Mouse (Mus musculus): ENCODE data around the gene Arid1b. TPM values are rescaled to one million over a fixed set of nuclear protein-coding genes. Genes with fewer than 3 reads are reported as not detected.

Gene Arid1b
- polyA plus RNA-seq, 1 experiment from 2014 or later, result 14.8 TPM

DNA sequence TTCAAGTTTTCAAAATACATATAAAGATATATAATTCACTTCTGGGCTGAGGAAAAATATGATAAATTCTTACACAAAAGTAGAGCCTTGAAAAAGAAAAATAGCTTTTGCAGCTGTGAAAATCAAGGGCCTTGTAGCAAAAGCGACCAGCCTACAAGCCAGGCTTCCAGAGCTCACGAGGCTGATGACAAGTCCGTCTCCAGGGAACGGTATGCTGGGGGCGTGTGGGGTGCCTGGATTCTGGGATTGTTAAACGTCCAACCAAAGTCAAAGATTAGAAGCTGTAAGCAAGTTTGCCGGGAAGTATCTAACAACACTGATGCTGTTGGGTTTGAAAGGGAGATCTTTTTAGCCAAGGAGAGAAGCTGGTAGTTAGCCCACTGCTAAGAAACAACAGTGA, 377.4 kb downstream of the Arid1b start:
- DNase-seq (ENCODE audit: low spot score) (no peak), ATAC-seq (ENCODE audit: insufficient number of reproducible peaks, low FRiP score, low TSS enrichment, low read depth) (no peak)
- no peaks in the 10 kb centered on the region for H3K36me3 ChIP-seq (ENCODE audit: control insufficient read depth, insufficient read depth, low read length)
- H3K27ac ChIP-seq (replicated peaks; ENCODE audit: low read depth, low read length), result no peak overlapping the region
- H3K4me2 ChIP-seq (ENCODE audit: low read depth, severe bottlenecking), result no peak overlapping the region
- no peak overlapping the region for H3K4me3 ChIP-seq (ENCODE audit: low read depth, low read length)
- WGBS, result 78% methylated on average over 7 of the region's 7 CpGs
- no peaks in the 10 kb centered on the region for H3K4me1 ChIP-seq (ENCODE audit: control insufficient read depth, insufficient read depth, low read length)
- no peaks in the 10 kb centered on the region for H3K9me3 ChIP-seq (ENCODE audit: control insufficient read depth, low read length)
- H3K27me3 ChIP-seq (ENCODE audit: control insufficient read depth, insufficient read depth, low read length), result no peaks in the 10 kb centered on the region
- H3K9ac ChIP-seq (ENCODE audit: low read length), result no peak overlapping the region

DNA sequence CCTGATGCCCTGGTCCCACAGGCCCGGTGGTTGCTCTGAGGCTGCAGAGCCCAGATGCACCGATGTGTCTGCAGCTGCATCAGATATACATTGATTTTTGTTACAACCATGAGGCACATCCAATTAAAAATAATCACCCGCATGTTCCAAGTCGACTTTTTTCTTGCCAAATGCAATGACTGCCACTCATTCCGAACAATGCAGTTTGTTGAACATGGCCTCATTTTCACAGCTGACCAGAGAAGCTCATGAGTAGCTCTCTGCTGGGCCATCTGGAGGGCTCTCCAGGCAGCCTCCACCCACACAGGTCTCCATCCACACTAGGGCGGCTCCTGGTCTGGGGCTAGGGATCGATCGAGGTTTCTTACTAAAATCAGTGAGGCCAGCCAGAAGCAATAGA, 378.8 kb downstream of the Arid1b start:
- no peak overlapping the region for H3K4me2 ChIP-seq (ENCODE audit: low read depth, severe bottlenecking)
- no peaks in the 10 kb centered on the region for H3K4me1 ChIP-seq (ENCODE audit: control insufficient read depth, insufficient read depth, low read length)
- H3K27me3 ChIP-seq (ENCODE audit: control insufficient read depth, insufficient read depth, low read length), result no peaks in the 10 kb centered on the region
- H3K36me3 ChIP-seq (ENCODE audit: control insufficient read depth, insufficient read depth, low read length), result no peaks in the 10 kb centered on the region
- no peak overlapping the region for H3K9ac ChIP-seq (ENCODE audit: low read length)
- H3K9me3 ChIP-seq (ENCODE audit: control insufficient read depth, low read length), result no peaks in the 10 kb centered on the region
- DNase-seq (ENCODE audit: low spot score), result no peak
- ATAC-seq (ENCODE audit: insufficient number of reproducible peaks, low FRiP score, low TSS enrichment, low read depth), result no peak
- H3K4me3 ChIP-seq (ENCODE audit: low read depth, low read length), result no peak overlapping the region
- no peak overlapping the region for H3K27ac ChIP-seq (replicated peaks; ENCODE audit: low read depth, low read length)
- 88% methylated on average over 8 of the region's 8 CpGs for WGBS

DNA sequence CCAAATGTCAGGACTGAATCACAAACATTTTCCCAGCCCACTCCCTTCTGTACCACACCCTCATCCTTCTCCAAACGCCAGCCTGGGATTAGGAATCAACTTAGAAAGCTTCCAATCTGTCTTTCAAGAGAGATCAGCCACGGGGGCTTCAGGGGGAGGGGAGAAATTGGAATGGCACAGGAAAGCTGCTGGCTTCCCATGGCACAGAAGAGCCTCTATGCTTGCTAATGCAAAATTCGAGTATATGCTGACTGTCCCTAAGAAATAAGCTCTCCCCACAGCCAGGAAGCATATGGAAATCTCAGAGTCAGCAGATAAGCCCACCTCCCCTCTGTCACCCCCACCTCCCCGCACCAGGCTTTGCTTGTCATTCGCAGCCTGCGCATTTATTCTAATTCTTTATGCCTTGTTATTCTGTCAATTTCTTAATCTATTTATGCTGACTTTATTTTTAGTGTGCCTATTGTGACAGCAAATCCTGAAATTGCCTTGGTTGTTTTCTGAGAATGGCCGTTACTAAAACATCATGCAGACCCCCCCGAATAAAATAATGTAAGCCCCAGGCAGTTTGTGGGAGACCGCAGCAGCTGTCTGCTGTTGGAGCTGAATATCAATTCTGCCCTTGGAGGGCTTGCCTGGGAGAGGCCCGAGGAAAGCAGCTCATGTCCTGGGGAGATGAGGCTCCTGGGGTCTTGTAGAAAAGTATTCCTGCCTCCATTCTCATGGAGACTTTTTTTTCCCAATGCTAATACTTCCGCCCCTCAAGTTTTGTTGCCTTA, 383.2 kb downstream of the Arid1b start:
- no peak for ATAC-seq (ENCODE audit: insufficient number of reproducible peaks, low FRiP score, low TSS enrichment, low read depth)
- H3K9me3 ChIP-seq (ENCODE audit: control insufficient read depth, low read length), result no peaks in the 10 kb centered on the region
- 39% methylated on average over 11 of the region's 11 CpGs for WGBS
- H3K4me1 ChIP-seq (ENCODE audit: control insufficient read depth, insufficient read depth, low read length), result no peaks in the 10 kb centered on the region
- H3K4me2 ChIP-seq (ENCODE audit: low read depth, severe bottlenecking), result no peak overlapping the region
- H3K27me3 ChIP-seq (ENCODE audit: control insufficient read depth, insufficient read depth, low read length), result no peaks in the 10 kb centered on the region
- no peak overlapping the region for H3K4me3 ChIP-seq (ENCODE audit: low read depth, low read length)
- no peaks in the 10 kb centered on the region for H3K36me3 ChIP-seq (ENCODE audit: control insufficient read depth, insufficient read depth, low read length)
- H3K9ac ChIP-seq (ENCODE audit: low read length), result no peak overlapping the region
- no peak for DNase-seq (ENCODE audit: low spot score)
- H3K27ac ChIP-seq (replicated peaks; ENCODE audit: low read depth, low read length), result no peak overlapping the region

DNA sequence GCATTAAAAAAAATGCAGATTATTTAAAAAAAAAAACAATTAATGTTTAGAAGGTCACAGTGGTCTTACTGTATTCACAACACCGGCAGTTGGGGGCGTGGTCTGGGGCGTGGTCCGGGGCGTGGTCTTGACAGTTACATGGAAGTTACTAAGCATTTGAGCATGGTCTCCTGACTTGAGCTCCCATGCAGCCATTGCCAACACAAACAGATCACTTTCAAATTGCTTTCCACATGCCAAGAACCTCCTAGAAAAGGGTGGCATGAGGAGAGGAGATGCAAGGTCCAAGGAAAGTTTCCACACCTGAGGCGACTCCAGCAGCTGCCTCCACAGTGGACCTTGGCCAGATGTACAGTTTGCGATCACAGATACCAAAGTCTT, 383.8 kb downstream of the Arid1b start:
- Histone ChIP-seq H3K4me3 (ENCODE audit: low read depth, low read length) (no peak overlapping the region), H3K9me3 (ENCODE audit: control insufficient read depth, low read length) (no peaks in the 10 kb centered on the region), H3K4me1 (ENCODE audit: control insufficient read depth, insufficient read depth, low read length) (no peaks in the 10 kb centered on the region), H3K4me2 (ENCODE audit: low read depth, severe bottlenecking) (no peak overlapping the region), H3K27me3 (ENCODE audit: control insufficient read depth, insufficient read depth, low read length) (no peaks in the 10 kb centered on the region), H3K36me3 (ENCODE audit: control insufficient read depth, insufficient read depth, low read length) (no peaks in the 10 kb centered on the region), H3K27ac (replicated peaks; ENCODE audit: low read depth, low read length) (no peak overlapping the region), H3K9ac (ENCODE audit: low read length) (no peak overlapping the region)
- DNase-seq (ENCODE audit: low spot score) (no peak), ATAC-seq (ENCODE audit: insufficient number of reproducible peaks, low FRiP score, low TSS enrichment, low read depth) (no peak)
- 29% methylated on average over 7 of the region's 7 CpGs for WGBS

DNA sequence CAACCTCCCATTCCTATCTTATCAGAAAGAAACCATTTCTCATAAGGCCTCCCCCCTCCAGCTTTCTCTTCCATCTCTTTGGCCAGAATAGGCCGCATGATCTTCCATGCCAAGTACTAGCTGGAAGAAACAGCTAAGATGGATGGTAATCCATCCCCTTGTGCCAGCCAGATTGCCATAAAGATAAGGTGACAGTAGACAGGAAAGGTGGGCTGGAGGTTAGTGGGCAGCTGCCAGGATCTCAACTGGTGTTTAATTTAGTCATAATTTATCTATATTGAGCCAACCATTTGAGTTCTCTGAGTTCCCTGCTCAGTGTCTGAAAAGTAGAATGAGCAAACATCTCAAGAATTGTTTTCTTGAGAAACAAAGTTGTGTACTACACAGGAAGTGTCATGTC, 391.6 kb downstream of the Arid1b start:
- Histone ChIP-seq H3K4me3 (ENCODE audit: low read depth, low read length) (no peak overlapping the region), H3K36me3 (ENCODE audit: control insufficient read depth, insufficient read depth, low read length) (no peaks in the 10 kb centered on the region), H3K27ac (replicated peaks; ENCODE audit: low read depth, low read length) (no peak overlapping the region), H3K4me1 (ENCODE audit: control insufficient read depth, insufficient read depth, low read length) (no peaks in the 10 kb centered on the region), H3K9me3 (ENCODE audit: control insufficient read depth, low read length) (no peaks in the 10 kb centered on the region), H3K4me2 (ENCODE audit: low read depth, severe bottlenecking) (no peak overlapping the region), H3K9ac (ENCODE audit: low read length) (no peak overlapping the region), H3K27me3 (ENCODE audit: control insufficient read depth, insufficient read depth, low read length) (no peaks in the 10 kb centered on the region)
- ATAC-seq (ENCODE audit: insufficient number of reproducible peaks, low FRiP score, low TSS enrichment, low read depth), result no peak
- DNase-seq (ENCODE audit: low spot score), result no peak
- WGBS, result 80% methylated on average over 1 of the region's 1 CpGs

DNA sequence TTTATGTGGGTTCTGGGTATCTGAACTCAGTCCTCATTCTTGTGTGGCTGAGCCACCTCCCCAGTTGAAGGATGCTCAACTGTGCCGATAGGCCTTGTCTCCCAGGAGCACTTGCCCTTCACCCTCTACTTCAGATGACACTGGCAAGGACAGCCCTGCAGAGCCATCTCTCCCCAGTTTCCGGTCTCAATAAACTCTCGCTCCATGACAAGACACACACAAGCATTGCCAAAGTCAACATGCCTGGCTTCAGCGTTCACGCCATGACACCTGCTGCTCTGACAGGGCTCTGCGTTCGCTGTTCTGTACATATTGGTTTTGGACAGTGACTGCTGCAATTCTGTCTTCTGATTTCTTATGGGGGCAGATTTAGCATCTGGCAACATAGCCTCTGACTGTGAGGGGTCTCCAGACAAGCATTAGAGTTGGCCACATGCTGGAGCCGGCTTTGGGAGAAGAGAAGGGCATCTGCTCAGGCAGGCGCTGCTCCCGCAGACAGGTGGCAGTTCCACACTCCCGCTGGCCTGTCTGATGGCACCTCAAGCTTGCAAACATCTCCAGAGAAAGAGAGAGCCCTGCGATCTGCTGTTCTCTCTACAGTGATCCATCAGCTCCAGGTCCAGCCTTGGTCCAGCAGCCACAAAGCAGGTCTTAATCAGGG, 392.9 kb downstream of the Arid1b start:
- H3K27ac ChIP-seq (replicated peaks; ENCODE audit: low read depth, low read length), result no peak overlapping the region
- no peak overlapping the region for H3K4me2 ChIP-seq (ENCODE audit: low read depth, severe bottlenecking)
- H3K9ac ChIP-seq (ENCODE audit: low read length), result no peak overlapping the region
- no peak for DNase-seq (ENCODE audit: low spot score)
- no peak for ATAC-seq (ENCODE audit: insufficient number of reproducible peaks, low FRiP score, low TSS enrichment, low read depth)
- 87% methylated on average over 12 of the region's 12 CpGs for WGBS
- H3K27me3 ChIP-seq (ENCODE audit: control insufficient read depth, insufficient read depth, low read length), result no peaks in the 10 kb centered on the region
- H3K9me3 ChIP-seq (ENCODE audit: control insufficient read depth, low read length), result no peaks in the 10 kb centered on the region
- no peaks in the 10 kb centered on the region for H3K4me1 ChIP-seq (ENCODE audit: control insufficient read depth, insufficient read depth, low read length)
- no peak overlapping the region for H3K4me3 ChIP-seq (ENCODE audit: low read depth, low read length)
- no peaks in the 10 kb centered on the region for H3K36me3 ChIP-seq (ENCODE audit: control insufficient read depth, insufficient read depth, low read length)

DNA sequence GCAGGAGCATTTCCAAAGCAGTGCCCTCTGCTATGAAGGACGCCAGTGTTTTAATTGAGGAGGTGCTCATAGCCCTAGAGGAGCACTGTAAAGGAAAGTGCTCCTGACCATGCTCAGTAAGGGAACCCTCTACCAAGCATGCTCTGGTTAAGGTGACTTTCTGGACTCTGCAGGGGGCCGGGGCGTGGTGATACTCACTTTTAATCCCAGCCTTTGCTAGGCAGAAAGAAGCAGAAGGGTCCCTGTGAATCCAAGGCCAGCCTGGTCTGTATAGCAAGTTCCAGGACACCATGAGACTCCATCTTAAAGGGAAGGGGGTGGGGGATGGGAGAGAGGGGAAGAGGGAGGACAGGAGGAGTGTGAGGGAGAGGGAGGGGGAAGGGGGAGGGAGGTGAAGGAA, 394.2 kb downstream of the Arid1b start:
- 71% methylated on average over 3 of the region's 3 CpGs for WGBS
- H3K4me1 ChIP-seq (ENCODE audit: control insufficient read depth, insufficient read depth, low read length), result no peaks in the 10 kb centered on the region
- no peak overlapping the region for H3K4me2 ChIP-seq (ENCODE audit: low read depth, severe bottlenecking)
- H3K9ac ChIP-seq (ENCODE audit: low read length), result no peak overlapping the region
- no peak overlapping the region for H3K4me3 ChIP-seq (ENCODE audit: low read depth, low read length)
- no peaks in the 10 kb centered on the region for H3K27me3 ChIP-seq (ENCODE audit: control insufficient read depth, insufficient read depth, low read length)
- DNase-seq (ENCODE audit: low spot score) (no peak), ATAC-seq (ENCODE audit: insufficient number of reproducible peaks, low FRiP score, low TSS enrichment, low read depth) (no peak)
- H3K36me3 ChIP-seq (ENCODE audit: control insufficient read depth, insufficient read depth, low read length), result no peaks in the 10 kb centered on the region
- H3K9me3 ChIP-seq (ENCODE audit: control insufficient read depth, low read length), result no peaks in the 10 kb centered on the region
- no peak overlapping the region for H3K27ac ChIP-seq (replicated peaks; ENCODE audit: low read depth, low read length)

DNA sequence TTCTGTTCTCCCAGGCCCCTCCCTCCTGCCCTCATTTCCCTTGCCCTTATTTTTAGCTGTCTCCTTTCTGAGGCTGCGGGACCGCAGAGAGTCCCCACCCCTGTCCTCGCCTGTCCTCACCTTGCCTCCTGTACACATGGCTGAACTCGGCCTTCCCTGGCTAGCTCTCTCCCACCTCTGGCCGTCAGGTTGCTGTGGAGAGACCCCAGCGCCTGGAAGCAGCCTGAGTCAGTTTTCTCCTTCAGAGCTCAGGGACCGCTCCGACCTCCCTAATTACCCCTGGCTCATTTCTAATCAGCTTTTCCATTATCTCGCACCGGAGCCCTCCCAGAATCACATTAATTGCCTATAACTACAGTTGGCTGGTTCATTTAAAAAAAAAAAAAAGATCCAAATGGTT, 396.6 kb downstream of the Arid1b start:
- no peaks in the 10 kb centered on the region for H3K4me1 ChIP-seq (ENCODE audit: control insufficient read depth, insufficient read depth, low read length)
- no peak overlapping the region for H3K9ac ChIP-seq (ENCODE audit: low read length)
- ATAC-seq (ENCODE audit: insufficient number of reproducible peaks, low FRiP score, low TSS enrichment, low read depth) (no peak), DNase-seq (ENCODE audit: low spot score) (no peak)
- no peak overlapping the region for H3K4me2 ChIP-seq (ENCODE audit: low read depth, severe bottlenecking)
- no peaks in the 10 kb centered on the region for H3K36me3 ChIP-seq (ENCODE audit: control insufficient read depth, insufficient read depth, low read length)
- H3K4me3 ChIP-seq (ENCODE audit: low read depth, low read length), result no peak overlapping the region
- H3K27ac ChIP-seq (replicated peaks; ENCODE audit: low read depth, low read length), result no peak overlapping the region
- 67% methylated on average over 10 of the region's 10 CpGs for WGBS
- no peaks in the 10 kb centered on the region for H3K9me3 ChIP-seq (ENCODE audit: control insufficient read depth, low read length)
- H3K27me3 ChIP-seq (ENCODE audit: control insufficient read depth, insufficient read depth, low read length), result no peaks in the 10 kb centered on the region
